In the genomic region with DNA sequence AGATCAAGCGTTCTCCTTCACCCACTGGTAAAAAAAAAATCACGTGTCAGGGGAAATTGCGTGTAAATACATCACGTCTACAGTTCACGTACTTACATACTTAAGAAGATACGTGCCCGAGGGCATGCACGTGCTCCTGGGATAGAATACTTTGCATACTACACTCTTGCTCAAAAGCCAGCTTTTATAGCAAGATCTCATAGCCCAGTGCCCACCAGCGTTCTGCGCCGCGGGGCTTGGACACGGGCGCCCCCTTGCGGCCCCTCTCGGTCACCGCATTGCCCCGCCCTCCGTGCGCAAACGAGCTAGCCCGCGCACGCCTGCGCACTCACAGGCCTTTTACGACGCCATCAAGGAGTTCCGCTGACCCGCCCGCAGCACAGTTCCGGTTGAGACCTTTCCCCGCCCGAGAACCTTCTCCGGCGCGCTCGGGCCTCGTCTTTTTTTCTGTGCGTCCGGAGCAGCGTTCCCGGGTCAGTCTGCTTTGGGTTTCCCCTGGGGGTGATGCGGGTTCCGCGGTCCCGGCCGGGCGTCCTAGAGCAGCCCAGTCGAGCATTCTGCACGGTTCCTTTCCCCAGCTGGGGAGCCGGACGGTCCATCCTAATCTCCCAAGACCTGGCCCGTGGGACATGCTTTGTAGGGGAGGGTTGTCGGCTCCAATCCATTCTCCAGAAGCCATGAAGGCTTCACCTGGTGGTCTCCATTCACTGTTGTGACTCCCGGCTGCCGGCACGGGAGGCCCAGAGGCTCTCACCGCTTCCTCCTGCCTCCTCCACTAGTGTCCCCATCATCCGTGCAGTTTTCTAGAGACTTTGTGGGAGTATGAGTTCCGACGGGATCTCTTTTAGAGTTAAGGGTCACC, we compare ENCODE assay signal across 8 mouse cellular contexts. TPM values are rescaled to one million over a fixed set of nuclear protein-coding genes. Genes with fewer than 3 reads are reported as not detected.
DNase-seq lines count a peak whose midpoint lies in the region; ATAC-seq lines count a peak whose summit lies in the region.

Gene Trappc5 (plus strand): TSS at position 169 of the 862 bp plus-strand sequence.

- H3K36me3 ChIP-seq in heart, embryonic 13.5 days: peaks cover 28% of the 10 kb centered on the region
- peaks cover 30% of the 10 kb centered on the region for H3K36me3 ChIP-seq in liver, embryonic 12.5 days
- H3K36me3 ChIP-seq in stomach, embryonic 15.5 days: peaks cover 25% of the 10 kb centered on the region

- H3K9ac ChIP-seq in heart, embryonic 13.5 days: peak within 1 kb of the TSS; percentile 99
- peak within 1 kb of the TSS; percentile 86 for H3K9ac ChIP-seq in liver, embryonic 12.5 days
- H3K9ac ChIP-seq in stomach, embryonic 15.5 days: peak within 1 kb of the TSS; percentile 86

- H3K27ac ChIP-seq in brown adipose tissue, adult 24 weeks (replicated peaks; ENCODE audit: low read depth, low read length): peak within 1 kb of the TSS; percentile 77
- H3K27ac ChIP-seq in heart, embryonic 13.5 days (replicated peaks): peak within 1 kb of the TSS; percentile 95
- peak within 1 kb of the TSS; percentile 87 for H3K27ac ChIP-seq in liver, embryonic 12.5 days
- H3K27ac ChIP-seq in stomach, embryonic 15.5 days: peak within 1 kb of the TSS; percentile 96

- WGBS in heart, embryonic 13.5 days: 1% methylated on average over 61 of the region's 61 CpGs
- WGBS in liver, embryonic 12.5 days (ENCODE audit: insufficient replicate concordance): 1% methylated on average over 61 of the region's 61 CpGs
- WGBS in stomach, embryonic 15.5 days: under 1% methylated on average over 61 of the region's 61 CpGs

- DNase-seq in CD4-positive, CD25-positive, alpha-beta regulatory T cell, adult 2 months (ENCODE audit: low read depth, low spot score): peak; percentile 97
- peak; percentile 11 for DNase-seq in fat pad, adult 2 months (ENCODE audit: extremely low read depth, low read depth, low spot score)
- peak; percentile 96 for DNase-seq in kidney, postnatal 10 days
- peak; percentile 90 to 96 for DNase-seq in natural killer cell, adult 2 months (ENCODE audit: low spot score in 2 of 2)

- H3K4me3 ChIP-seq in brown adipose tissue, adult 24 weeks (ENCODE audit: insufficient read depth, low read depth, low read length): peak within 1 kb of the TSS; percentile 90
- H3K4me3 ChIP-seq in heart, embryonic 13.5 days: peak within 1 kb of the TSS; percentile 97
- peak within 1 kb of the TSS; percentile 75 for H3K4me3 ChIP-seq in liver, embryonic 12.5 days
- H3K4me3 ChIP-seq in stomach, embryonic 15.5 days (replicated peaks): peak within 1 kb of the TSS; percentile 93

- no peaks in the 10 kb centered on the region for H3K27me3 ChIP-seq in heart, embryonic 13.5 days (replicated peaks)
- no peaks in the 10 kb centered on the region for H3K27me3 ChIP-seq in liver, embryonic 12.5 days (replicated peaks)
- no peaks in the 10 kb centered on the region for H3K27me3 ChIP-seq in stomach, embryonic 15.5 days (replicated peaks)

- peak within 1 kb of the TSS; percentile 91 for H3K4me2 ChIP-seq in heart, embryonic 13.5 days
- H3K4me2 ChIP-seq in liver, embryonic 12.5 days: peak within 1 kb of the TSS; percentile 83
- peak within 1 kb of the TSS; percentile 63 for H3K4me2 ChIP-seq in stomach, embryonic 15.5 days

- no peaks in the 10 kb centered on the region for H3K9me3 ChIP-seq in heart, embryonic 13.5 days
- no peaks in the 10 kb centered on the region for H3K9me3 ChIP-seq in liver, embryonic 12.5 days (replicated peaks)
- no peaks in the 10 kb centered on the region for H3K9me3 ChIP-seq in stomach, embryonic 15.5 days

- H3K4me1 ChIP-seq in brown adipose tissue, adult 24 weeks (ENCODE audit: control insufficient read depth, insufficient read depth, insufficient read length, low read length): peaks cover 4% of the 10 kb centered on the region; the same call in 1 of the 2 replicates
- H3K4me1 ChIP-seq in heart, embryonic 13.5 days: peaks cover 17% of the 10 kb centered on the region
- H3K4me1 ChIP-seq in liver, embryonic 12.5 days: peaks cover 26% of the 10 kb centered on the region
- H3K4me1 ChIP-seq in stomach, embryonic 15.5 days: peaks cover 11% of the 10 kb centered on the region; the same call in 1 of the 2 replicates

- peak; percentile 72 for ATAC-seq in heart, embryonic 13.5 days (ENCODE audit: extremely low read depth, insufficient number of reproducible peaks, low FRiP score, low TSS enrichment)
- ATAC-seq in liver, embryonic 12.5 days: peak; percentile 89
- ATAC-seq in stomach, embryonic 15.5 days (ENCODE audit: insufficient read depth, low FRiP score, low read depth): peak; percentile 87

RNA-seq across cellular contexts. Expression of gene Trappc5, which starts in this region (rescaled TPM):
- polyA plus RNA-seq in brown adipose tissue, adult 24 weeks (2012; ENCODE audit: insufficient read depth, insufficient read length, missing spikeins): 13.6 and 22.3 TPM in 2 replicates
- 31.8 and 36.9 TPM in 2 replicates for polyA plus RNA-seq in heart, embryonic 13.5 days (2015; fragmentation: Nextera tagmentation; extraction: Ambion mirVana)
- 22.1 and 22.8 TPM in 2 replicates for polyA plus RNA-seq in liver, embryonic 12.5 days (2016; fragmentation: Nextera tagmentation; extraction: Ambion mirVana)
- 35.0 and 36.3 TPM in 2 replicates for polyA plus RNA-seq in stomach, embryonic 15.5 days (2015; fragmentation: Nextera tagmentation; extraction: Ambion mirVana)

Comparison
In these comparisons a context has a peak if more than half of its experiments do, and no peak if none do; other contexts are left out.
1. Peak in every context shown above with its lines: DNase-seq, ATAC-seq, H3K4me3 ChIP-seq and H3K27ac ChIP-seq.
2. DNase-seq: peak in every context shown above with its lines; median percentile 97 in CD4-positive, CD25-positive, alpha-beta regulatory T cell, adult 2 months; 96 in kidney, postnatal 10 days; 93 in natural killer cell, adult 2 months; 11 in fat pad, adult 2 months.